Mouse (Mus musculus) cerebellum, adult 2 months (tissue): Measurements from ENCODE around the gene Cdh3. TPM values are rescaled to one million over a fixed set of nuclear protein-coding genes. Genes with fewer than 3 reads are reported as not detected.
A peak's percentile ranks its signal among the peaks of the same experiment; 100 is the strongest.

ENCODE experiments used
- DNase-seq, 2 experiments: peaks; one replicate each; pipeline ENCODE4 v3.0.0; 2021
- H3K27ac ChIP-seq: fragments of 200-500 bp; 2 replicates; pipeline ENCODE4 v1.5.1; 2012; ENCODE audit warnings: low read length, control low read depth, inconsistent platforms; ENCODE audit not compliant: insufficient read depth
- H3K27me3 ChIP-seq: fragments of 200-500 bp; 2 replicates; pipeline ENCODE4 v1.6.1; 2012; ENCODE audit warnings: inconsistent platforms, mild to moderate bottlenecking, low read length, moderate library complexity; ENCODE audit not compliant: control insufficient read depth, insufficient read depth
- H3K4me1 ChIP-seq: fragments of 200-500 bp; 2 replicates; pipeline ENCODE4 v1.6.1; 2011; ENCODE audit warnings: low read length; ENCODE audit not compliant: control insufficient read depth, insufficient read depth
- H3K4me3 ChIP-seq: fragments of 200-500 bp; replicated peaks from 2 replicates; pipeline ENCODE3; 2011; ENCODE audit warnings: mild to moderate bottlenecking, low read depth, low read length, control low read depth; ENCODE audit not compliant: insufficient read depth
- CTCF ChIP-seq: fragments of 200-500 bp; IDR thresholded peaks from 2 replicates; pipeline ENCODE4 v1.5.1; 2011; ENCODE audit warnings: low read depth, mild to moderate bottlenecking, control low read depth, low read length, moderate library complexity, borderline replicate concordance; ENCODE audit not compliant: insufficient read depth
- POLR2A ChIP-seq: fragments of 200-500 bp; IDR thresholded peaks from 2 replicates; pipeline ENCODE4 v1.6.1; 2011; ENCODE audit warnings: low read length, control low read depth, borderline replicate concordance; ENCODE audit not compliant: insufficient read depth
- WGBS: fragments of 180-500 bp; shearing (Covaris S2); methylation state at CpG from one replicate; pipeline ENCODE4 v1.1.7; 2018; 5-methylcytosine and 5-hydroxymethylcytosine counted together
- polyA plus RNA-seq: library from polyadenylated mRNA; depleted of rRNA; stranded (reverse); fragments of >200 nt; gene quantifications from 2 replicates; pipeline ENCODE4 v1.2.3, GENCODE M21; 2012

Cdh3 gene
- polyA plus RNA-seq, 1 experiment, result 0.64 TPM

DNA sequence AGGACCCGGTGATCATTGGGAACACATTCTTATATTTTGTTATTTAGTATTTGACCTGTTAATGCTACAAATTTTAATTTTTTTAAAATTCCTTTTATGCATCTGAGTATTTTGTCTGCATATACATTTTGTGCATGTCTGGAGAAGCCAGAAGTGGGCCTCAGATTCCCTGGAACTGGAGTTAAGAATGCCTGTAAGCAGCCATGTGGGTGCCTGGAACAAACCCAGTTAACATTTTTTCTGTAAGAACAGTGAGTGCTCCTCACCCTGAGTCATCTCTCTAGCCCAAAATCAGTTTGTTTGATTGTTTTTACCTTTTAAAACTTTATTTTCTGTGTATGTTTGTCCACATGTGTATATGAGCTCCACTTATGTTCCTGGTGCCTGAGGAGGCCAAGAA, 4.6 kb upstream of the Cdh3 start:
- no peaks in the 10 kb centered on the region for H3K4me1 ChIP-seq
- 95% methylated on average over 1 of the region's 1 CpGs for WGBS
- no peak for DNase-seq

DNA sequence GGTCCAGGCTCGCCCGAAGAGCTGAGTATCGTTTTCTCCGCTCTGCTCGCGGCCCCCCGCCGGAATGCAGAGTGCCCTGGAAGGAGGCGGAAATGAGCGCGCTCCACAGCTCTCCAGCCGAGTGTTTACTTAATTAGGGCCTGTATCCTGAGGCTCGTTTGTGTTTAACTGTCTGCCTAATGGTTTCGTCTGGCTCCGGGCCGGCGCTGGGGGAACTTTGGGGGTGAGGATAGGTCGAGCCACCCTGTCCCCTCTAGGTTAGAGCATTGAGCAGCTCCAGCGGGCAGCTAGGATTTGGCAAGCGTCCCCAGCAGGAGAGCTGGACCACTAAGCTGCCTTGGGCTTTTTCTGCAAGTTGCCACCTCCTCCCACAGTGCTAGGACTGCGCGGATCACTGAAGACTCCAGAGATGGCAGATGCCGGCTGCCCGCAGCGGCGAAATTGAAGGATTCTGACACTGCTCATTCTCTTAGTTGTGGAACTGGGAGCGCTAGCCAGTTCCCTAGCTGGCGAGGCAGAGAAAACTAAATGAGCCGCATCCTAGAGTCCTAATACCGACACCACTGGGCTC, 2.8 kb upstream of the Cdh3 start:
- Histone ChIP-seq H3K4me3 (no peak overlapping the region), H3K4me1 (0 out of 2 replicates have a peak, but pooled peaks cover 3% of the 10 kb centered on the region), H3K27ac (no peak overlapping the region), H3K27me3 (peaks cover 5% of the 10 kb centered on the region; the same call in 1 of the 2 replicates)
- 3% methylated on average over 30 of the region's 30 CpGs for WGBS
- TF ChIP-seq CTCF (no peak), POLR2A (no peak)
- DNase-seq, result peak; percentile 23 to 26

More for the DNA sequence above, 4.6 kb upstream of the Cdh3 start:
- Histone ChIP-seq H3K4me3 (no peak overlapping the region), H3K27ac (no peak overlapping the region), H3K27me3 (peaks cover 2% of the 10 kb centered on the region; the same call in 1 of the 2 replicates)
- TF ChIP-seq CTCF, result no peak
- TF ChIP-seq POLR2A, result no peak

DNA sequence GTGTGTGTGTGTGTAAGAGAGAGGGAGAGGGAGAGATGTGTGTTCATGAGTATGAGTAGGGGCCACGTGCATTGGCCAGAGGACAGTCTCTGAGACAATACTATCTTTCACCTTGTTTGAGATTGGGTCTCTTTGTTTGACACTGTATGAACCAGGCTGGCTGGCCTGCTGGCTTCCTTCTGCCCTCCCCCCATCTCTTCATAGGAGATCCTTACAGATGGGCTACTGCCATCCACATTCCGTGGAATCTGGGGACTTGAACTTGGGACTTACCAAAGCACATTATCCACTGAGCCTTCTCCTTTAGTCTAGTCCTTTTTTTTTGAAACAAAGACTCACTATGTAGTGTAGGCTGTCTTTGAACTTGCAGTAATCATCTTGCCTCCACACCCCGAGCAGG, 2.2 kb upstream of the Cdh3 start:
- 27% methylated on average over 3 of the region's 3 CpGs for WGBS
- Histone ChIP-seq H3K27ac (no peak overlapping the region), H3K4me1 (0 out of 2 replicates have a peak, but pooled peaks cover 3% of the 10 kb centered on the region), H3K4me3 (no peak overlapping the region), H3K27me3 (peaks cover 5% of the 10 kb centered on the region; the same call in 1 of the 2 replicates)
- TF ChIP-seq CTCF (no peak), POLR2A (no peak)
- no peak for DNase-seq

DNA sequence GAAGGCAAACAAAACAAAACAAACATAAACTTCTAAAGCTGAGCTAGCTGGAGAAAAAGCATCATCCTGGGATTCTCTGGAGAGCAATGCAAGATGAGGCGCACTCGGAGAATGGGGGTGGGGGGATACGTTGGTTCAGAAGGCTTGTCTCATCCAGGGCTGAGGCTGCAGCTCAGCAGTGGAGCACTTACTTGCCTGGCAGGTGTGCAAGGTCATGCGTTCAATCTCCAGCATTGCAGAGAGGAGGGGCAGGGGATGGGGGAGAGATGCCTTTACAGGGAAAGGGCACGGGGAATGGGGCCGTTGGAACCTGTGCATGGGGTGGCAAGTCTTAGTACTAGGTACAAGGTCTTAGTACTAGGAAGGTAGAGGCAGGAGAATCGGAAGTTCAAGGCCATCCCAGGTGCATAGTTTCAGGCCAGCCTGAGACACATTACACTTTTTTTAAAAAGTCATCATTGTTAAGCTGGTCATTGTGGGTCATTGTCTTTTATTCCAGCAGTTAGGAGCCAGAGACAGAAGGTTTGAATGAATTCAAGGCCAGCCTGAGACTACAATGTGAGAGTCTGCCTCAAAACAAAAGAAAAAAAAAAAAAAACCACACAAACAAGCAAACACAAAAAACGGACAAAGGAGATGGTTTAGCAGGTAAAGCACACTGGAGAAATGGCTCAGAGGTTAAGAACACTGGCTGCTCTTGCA, 1.5 kb upstream of the Cdh3 start:
- 74% methylated on average over 8 of the region's 8 CpGs for WGBS

DNA sequence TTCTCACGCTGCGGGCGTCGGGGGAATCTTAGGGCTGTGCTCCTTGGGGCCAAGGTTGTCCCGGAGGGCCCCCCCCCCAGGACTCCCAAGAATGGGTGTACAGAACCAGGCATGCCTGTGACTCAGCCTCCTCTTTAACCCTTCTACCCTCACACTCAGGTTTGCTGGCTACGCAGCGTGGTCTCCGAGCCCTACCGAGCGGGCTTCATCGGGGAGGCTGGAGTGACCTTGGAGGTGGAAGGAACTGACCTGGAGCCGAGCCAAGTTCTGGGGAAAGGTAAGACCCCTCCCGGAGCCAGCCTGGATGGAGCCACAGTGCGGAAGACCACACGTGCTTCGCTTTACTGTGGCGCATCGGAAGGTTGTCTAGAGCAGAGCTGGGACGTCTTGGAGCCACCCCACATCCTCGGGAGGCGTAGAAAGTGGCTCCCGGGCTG, 392 bp downstream of the Cdh3 start:
- no peak overlapping the region for H3K27ac ChIP-seq
- TF ChIP-seq CTCF, result no peak
- TF ChIP-seq POLR2A, result no peak
- WGBS, result 3% methylated on average over 22 of the region's 22 CpGs
- 0 out of 2 replicates have a peak, but pooled peaks cover 3% of the 10 kb centered on the region for H3K4me1 ChIP-seq
- DNase-seq, result no peak
- H3K27me3 ChIP-seq, result peaks cover 5% of the 10 kb centered on the region; the same call in 1 of the 2 replicates
- H3K4me3 ChIP-seq, result no peak overlapping the region

More for the DNA sequence above, 1.5 kb upstream of the Cdh3 start:
- no peak overlapping the region for H3K27ac ChIP-seq
- no peak for DNase-seq
- no peak overlapping the region for H3K4me3 ChIP-seq
- 0 out of 2 replicates have a peak, but pooled peaks cover 3% of the 10 kb centered on the region for H3K4me1 ChIP-seq
- TF ChIP-seq CTCF (no peak), POLR2A (no peak)
- H3K27me3 ChIP-seq, result peaks cover 5% of the 10 kb centered on the region; the same call in 1 of the 2 replicates

DNA sequence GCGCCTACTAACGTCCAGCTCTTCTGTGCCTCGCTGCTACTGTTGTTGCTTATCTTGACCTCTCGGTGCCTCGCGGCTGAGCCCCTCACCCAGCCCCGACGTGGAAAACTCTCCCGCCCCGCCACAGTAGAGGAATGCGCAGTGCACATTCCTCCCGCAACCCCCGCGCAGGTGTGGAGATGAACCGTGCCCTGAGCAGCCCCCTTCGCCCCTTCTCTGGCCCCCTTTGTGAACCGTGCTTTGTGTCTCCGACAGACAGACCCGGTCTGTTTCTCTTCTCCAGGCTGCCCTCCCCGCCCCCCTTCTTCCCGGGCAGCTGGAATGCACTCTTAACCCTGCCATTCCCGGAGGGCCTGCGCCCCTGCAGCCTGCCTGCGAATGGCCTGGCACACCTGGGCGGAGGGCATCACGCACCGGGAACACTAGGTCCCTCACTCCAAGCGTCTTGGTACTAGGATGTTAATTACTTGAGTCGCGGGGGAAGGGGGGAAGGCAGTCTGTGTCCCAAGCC, 895 bp downstream of the Cdh3 start:
- WGBS, result under 1% methylated on average over 30 of the region's 30 CpGs

DNA sequence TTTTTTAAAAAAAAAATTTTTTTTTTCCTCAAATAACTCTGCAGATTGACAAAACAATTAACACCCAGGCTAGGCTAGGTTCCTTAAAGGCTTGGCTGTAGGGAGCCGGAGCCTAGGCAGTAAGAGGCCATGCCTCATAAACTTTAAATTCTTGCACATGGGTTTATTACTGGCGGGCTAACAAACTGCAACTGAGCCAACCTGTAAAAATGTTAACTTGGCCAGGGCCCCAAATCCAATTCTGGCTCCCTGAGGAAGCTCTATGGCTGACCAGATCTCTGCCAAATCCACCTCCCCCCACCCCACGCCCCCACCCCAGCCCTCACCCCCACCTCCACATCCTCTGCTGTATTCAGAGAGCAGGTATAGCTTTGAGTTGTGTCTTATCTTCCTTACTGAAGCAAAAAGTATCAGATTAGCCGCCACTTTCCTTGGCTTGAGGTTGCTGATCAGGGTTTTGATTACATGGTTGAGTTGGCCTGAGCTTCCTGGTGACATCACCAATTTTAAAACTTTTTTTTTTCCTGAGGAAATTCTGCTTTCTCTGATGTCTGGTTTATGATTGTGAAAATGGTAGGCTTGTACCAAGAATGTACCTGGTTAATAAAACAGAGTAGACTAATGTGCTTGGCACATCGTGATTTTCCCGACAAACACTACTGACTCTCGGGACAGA, 1.9 kb downstream of the Cdh3 start:
- no peak for DNase-seq
- TF ChIP-seq POLR2A (no peak), CTCF (no peak)
- peaks cover 5% of the 10 kb centered on the region; the same call in 1 of the 2 replicates for H3K27me3 ChIP-seq
- 0 out of 2 replicates have a peak, but pooled peaks cover 3% of the 10 kb centered on the region for H3K4me1 ChIP-seq
- no peak overlapping the region for H3K4me3 ChIP-seq
- WGBS, result 43% methylated on average over 7 of the region's 7 CpGs
- H3K27ac ChIP-seq, result no peak overlapping the region

More for the DNA sequence above, 895 bp downstream of the Cdh3 start:
- DNase-seq, result no peak
- H3K4me3 ChIP-seq, result no peak overlapping the region
- 0 out of 2 replicates have a peak, but pooled peaks cover 3% of the 10 kb centered on the region for H3K4me1 ChIP-seq
- H3K27me3 ChIP-seq, result peaks cover 5% of the 10 kb centered on the region; the same call in 1 of the 2 replicates
- TF ChIP-seq CTCF, result no peak
- no peak overlapping the region for H3K27ac ChIP-seq
